Mouse (Mus musculus): ENCODE measurements around the gene Synj1.

DNA sequence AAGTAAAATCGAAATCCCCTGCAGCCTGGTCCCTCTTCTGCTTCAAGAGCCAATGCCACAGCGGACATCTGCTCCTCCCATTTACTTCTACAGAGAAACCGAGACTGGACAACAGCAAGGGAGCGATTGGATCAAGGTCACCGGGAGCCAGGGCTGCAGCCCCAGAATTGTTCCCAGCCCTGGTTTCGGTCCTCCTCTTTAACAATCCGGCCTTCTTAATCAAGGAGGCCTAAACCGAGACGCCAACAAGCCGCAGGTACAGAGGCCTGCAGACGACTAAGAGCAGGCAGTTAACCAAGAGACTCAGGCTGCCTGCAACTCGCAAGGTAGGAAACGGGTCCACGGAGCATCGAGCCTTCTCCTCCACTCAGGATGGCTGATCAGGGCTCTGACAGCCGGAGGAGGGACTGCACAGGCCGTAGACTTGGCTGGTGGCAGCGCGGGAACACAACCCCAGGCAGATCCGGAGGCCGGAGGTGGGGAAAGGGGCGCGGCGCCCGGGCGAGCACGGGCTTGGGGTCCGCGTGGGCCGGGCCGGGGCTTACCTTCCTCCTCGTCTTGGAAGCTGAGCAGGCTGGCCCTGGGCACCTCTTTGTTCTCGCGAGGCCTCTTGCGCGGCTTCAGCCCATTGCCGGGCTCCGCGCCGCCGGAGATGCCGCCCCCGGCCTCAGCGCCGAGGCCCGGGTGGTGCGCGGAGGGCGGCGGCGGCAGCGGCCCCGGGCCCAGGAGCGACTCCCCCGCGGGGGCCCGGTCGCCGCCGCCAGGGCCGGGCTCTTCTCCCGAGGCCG is 32.5 kb upstream of the Synj1 start:
- TF ChIP-seq POLR2A (IDR thresholded peaks at IDR 0.05; ENCODE audit: low read depth, low read length) (no peak), CTCF (IDR thresholded peaks at IDR 0.05; ENCODE audit: extremely low read depth, insufficient read depth, insufficient read length, insufficient replicate concordance) (no peak)
